Mouse (Mus musculus): ENCODE results near the gene Rdh1.
A peak's percentile ranks its signal among the peaks of the same experiment; 100 is the strongest.
"Not testable (repeated sequence)": the region's sequence is repeated elsewhere in the genome, so short reads cannot be mapped to it uniquely, and the experiment has no call there.

Gene Rdh1

GRCm38 (mm10) chr10:127748847-127749612, 10.5 kb upstream of the Rdh1 start:
- DNase-seq (ENCODE audit: low spot score in 2 of 2), result peak in 1 of 2 experiments; percentile 43

- no peak for DNase-seq (ENCODE audit: low spot score in 2 of 2)
These were observed 9.3 kb upstream of the Rdh1 start for GRCm38 (mm10) chr10:127750136-127750777.

DNA sequence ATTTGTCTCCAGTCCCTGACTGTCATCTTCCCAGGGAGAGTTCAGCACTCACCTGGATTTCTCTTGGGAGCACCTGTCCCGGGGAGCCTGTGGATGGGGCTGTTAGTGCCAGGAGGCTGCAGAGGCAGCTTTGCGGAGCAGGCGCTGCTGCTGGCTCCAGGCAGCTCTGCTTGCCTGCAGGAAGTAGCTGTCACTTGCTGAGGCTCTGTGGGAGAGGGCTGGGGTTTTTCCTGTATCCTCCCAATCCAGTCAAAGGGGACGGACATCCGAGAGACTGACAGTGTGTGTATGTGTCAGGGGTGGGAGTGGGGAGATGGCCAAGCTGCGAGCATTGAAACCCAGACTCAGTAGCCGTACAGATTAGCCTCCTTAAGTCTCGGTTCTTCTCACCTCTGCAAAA, 8.0 kb upstream of the Rdh1 start, which contains the start of gene Gpr182:
TSS of gene Gpr182 (minus strand) at position 185 of the 400 bp plus-strand sequence.
- DNase-seq (ENCODE audit: low spot score in 2 of 2), result no peak

GRCm38 (mm10) chr10:127754566-127755166, 4.9 kb upstream of the Rdh1 start:
- DNase-seq (ENCODE audit: low spot score in 2 of 2), result no peak

DNA sequence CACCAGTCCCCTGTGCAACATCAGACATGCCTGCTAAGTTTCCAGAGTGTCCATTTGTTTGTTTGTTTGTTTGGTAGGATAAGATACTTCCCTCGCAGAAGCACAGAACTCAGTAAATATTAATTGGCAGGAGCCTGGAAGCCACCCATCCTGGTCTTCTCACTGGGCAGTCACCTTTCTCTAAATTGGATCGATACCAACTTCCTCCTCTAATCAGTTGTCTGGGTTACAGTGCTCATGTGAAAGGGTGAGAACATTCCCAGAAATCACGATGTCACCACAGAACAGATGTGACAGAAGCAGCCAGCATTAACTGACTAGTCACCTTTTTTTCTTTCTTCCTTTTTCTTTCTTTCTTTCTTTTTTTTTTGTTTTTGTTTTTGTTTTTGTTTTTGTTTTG, 4.3 kb upstream of the Rdh1 start:
- DNase-seq (ENCODE audit: low spot score in 2 of 2), result no peak

GRCm38 (mm10) chr10:127755770-127756468, 3.6 kb upstream of the Rdh1 start:
- no peak for DNase-seq (ENCODE audit: low spot score in 2 of 2)

GRCm38 (mm10) chr10:127762926-127763325, 3.4 kb downstream of the Rdh1 start:
- not testable (repeated sequence) for DNase-seq (ENCODE audit: low spot score in 2 of 2)

- DNase-seq (ENCODE audit: low spot score in 2 of 2), result no peak
These were observed 4.6 kb downstream of the Rdh1 start for GRCm38 (mm10) chr10:127763914-127764680.

- no peak for DNase-seq (ENCODE audit: low spot score in 2 of 2)
These were observed 7.0 kb downstream of the Rdh1 start for GRCm38 (mm10) chr10:127766564-127766963.

- DNase-seq (ENCODE audit: low spot score in 2 of 2), result no peak
These were observed 16.5 kb downstream of the Rdh1 start, which contains the start of gene Rdh9 for GRCm38 (mm10) chr10:127776011-127776410. Rdh9 (plus strand) TSS chr10:127776386.

- not testable (repeated sequence) for DNase-seq (ENCODE audit: low spot score in 2 of 2)
These were observed 22.8 kb downstream of the Rdh1 start for GRCm38 (mm10) chr10:127782321-127782720.

DNA sequence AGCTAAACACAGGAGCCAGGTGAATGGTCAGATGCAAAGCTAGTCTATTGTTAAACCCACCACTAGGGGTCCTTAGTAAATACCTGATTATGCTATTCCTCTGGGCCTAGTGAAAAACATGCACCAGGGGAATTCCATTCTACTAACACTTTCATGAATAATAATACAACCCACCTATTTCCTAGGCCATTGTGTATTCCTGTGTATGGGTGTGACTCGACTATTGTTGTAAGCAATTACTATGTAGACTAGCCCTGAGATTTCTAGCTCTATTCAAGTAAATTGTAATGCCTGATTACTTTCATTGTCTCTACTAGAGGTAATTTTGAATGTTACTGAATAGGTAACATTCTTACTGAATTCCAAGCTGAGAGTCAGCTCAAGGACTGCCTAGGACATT, 25.9 kb downstream of the Rdh1 start:
- DNase-seq (ENCODE audit: low spot score in 2 of 2), result not testable (repeated sequence)

- no peak for DNase-seq (ENCODE audit: low spot score in 2 of 2)
These were observed 39.8 kb downstream of the Rdh1 start for GRCm38 (mm10) chr10:127799295-127799694.

DNA sequence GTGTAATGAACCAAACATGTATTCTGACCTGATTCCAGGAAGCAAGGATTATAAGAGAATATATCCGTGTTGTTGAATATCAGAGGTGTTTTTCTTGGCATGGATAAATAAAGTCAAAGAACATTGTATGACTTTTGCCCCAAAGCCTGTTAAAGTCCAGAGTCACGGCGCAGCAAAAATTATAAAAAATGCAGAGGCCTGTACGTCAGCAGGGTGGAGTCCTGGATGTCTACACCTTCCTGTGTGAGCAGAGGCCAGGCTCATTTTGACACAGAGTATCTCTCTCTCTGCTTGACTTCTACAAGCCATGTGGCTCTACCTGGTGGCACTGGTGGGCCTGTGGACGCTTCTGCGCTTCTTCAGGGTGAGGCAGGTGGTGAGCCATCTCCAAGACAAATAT, 41.4 kb downstream of the Rdh1 start, which contains the start of gene Rdh16:
TSS of gene Rdh16 (plus strand) at position 262 of the 400 bp plus-strand sequence.
- no peak for DNase-seq (ENCODE audit: low spot score in 2 of 2)

DNA sequence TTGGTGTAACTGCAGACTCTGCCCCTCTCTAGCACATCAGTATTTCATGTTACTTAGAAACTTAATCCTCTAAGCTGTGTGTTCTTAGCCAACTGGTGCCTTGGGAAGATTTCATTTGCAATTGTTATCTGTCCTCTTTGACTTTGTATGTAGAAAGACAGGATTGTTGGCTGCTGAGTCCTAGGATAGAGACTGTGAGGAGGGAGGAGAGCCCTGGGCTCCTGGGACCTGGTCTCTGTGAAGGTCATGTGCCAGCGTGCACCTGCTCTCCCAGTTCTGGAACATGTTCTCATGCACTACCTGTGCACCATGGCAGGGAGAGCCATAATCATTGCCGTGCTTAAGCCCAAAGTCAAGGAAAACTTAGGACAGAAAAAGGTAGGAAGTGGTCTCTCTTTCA, 42.1 kb downstream of the Rdh1 start:
- DNase-seq (ENCODE audit: low spot score in 2 of 2), result no peak

GRCm38 (mm10) chr10:127802236-127802635, 42.7 kb downstream of the Rdh1 start:
- no peak for DNase-seq (ENCODE audit: low spot score in 2 of 2)

DNA sequence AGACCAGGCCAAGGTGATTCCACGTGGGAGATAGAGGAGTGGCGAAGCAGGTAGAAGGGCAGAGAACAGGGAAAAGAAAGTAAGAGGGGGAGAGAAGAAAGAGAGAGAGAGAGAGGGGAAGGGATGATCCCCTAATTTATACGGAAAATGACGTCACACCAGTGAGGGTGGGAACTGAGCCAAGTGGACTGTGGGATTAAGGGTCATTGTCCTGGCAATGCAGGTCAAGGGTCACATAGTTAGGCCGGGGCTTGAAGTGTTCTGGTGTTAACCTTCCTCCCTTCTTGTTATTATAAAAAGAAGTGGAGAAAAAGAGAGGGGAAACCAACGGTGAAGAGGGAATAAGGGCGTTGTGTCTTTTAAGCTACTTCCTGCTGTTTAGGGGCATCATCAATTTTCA, 44.9 kb downstream of the Rdh1 start:
- no peak for DNase-seq (ENCODE audit: low spot score in 2 of 2)

DNA sequence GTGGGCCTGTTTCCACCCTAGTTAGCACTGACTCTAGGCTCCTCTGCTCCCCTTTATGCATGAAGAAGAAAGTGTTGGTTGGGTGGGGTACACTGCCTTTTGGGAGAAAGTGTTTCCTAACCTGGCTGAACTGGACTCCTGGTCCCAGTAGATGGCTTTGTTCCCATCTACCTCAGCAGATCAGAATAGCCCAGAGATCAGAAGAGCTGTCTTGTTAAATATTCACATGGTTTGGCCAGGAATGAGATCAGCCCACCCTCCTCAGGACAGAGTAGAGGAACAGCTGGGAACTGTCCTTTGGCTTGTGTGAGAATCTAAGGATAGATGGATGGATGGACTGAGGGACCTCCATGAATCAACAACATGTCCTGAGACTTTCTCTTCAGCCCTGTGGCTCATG, 56.4 kb downstream of the Rdh1 start:
- DNase-seq (ENCODE audit: low spot score in 2 of 2), result no peak

GRCm38 (mm10) chr10:127817268-127817910, 57.9 kb downstream of the Rdh1 start:
- peak in 1 of 2 experiments; percentile 9 for DNase-seq (ENCODE audit: low spot score in 2 of 2)

Measured in urinary bladder, postnatal 36 days (tissue).